Comparison of ENCODE assay signal across 8 mouse cellular contexts in the genomic region with DNA sequence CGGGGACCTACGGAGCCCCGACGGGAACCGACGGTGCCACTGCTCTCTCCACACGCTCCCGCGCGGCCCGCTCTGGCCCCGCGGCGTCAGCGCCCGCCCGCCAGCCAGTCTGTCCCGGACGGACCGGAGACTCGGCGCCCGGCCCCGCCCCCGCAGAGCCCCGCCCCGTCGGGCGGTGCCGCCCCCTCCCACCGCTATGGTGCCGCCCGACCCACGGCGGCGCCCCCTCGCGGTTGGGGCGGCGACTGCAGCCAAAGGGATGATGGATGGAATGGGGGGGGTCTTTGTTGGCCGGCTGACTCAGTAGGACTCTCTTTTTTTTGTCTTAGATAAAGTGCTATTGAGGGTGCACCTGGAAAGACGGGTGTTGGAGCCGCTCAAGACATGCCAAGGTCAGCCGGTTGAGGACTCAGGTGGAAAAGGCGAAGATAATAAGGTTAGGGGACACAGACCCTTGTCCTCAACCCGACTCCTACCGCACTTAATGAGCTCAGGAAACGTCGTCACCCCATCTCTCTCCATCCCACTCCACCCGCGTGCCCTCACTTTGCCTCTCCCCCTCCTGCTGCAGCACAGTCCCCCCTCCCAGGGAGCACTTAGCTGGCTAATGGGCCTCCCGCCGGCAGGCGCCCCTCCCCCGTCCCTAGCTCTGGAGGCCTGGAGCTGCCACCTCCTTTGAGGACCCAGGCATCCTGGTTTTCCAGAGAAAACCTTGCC. TPM values are rescaled to one million over a fixed set of nuclear protein-coding genes. Genes with fewer than 3 reads are reported as not detected.
DNase-seq lines count a peak whose midpoint lies in the region.

No protein-coding gene starts in this region.

- peak; percentile 59 for DNase-seq in right cerebral cortex, postnatal 4 days
- DNase-seq in right cerebral cortex, adult 2 months (ENCODE audit: low spot score in 2 of 2), result no peak
- peak; percentile 86 for DNase-seq in embryonic facial prominence, embryonic 10.5 days (ENCODE audit: low spot score)
- peak; percentile 85 for DNase-seq in heart, embryonic 10.5 days (ENCODE audit: low spot score)
- peak; percentile 68 for DNase-seq in kidney, adult 9 months
- DNase-seq in lung, postnatal 10 days, result peak; percentile 75
- DNase-seq in retina, postnatal 1 day, result peak; percentile 78
- no peak for DNase-seq in layer of hippocampus, adult 9-11 months

- H3K9me3 ChIP-seq in embryonic facial prominence, embryonic 10.5 days, result no peaks in the 10 kb centered on the region
- H3K9me3 ChIP-seq in heart, embryonic 10.5 days, result no peaks in the 10 kb centered on the region

- H3K27ac ChIP-seq in embryonic facial prominence, embryonic 10.5 days (replicated peaks), result peak overlapping the region; percentile 84
- H3K27ac ChIP-seq in heart, embryonic 10.5 days, result peak overlapping the region; percentile 89

- peak overlapping the region; percentile 69 for H3K4me3 ChIP-seq in embryonic facial prominence, embryonic 10.5 days
- peak overlapping the region; percentile 76 for H3K4me3 ChIP-seq in heart, embryonic 10.5 days

- H3K27me3 ChIP-seq in embryonic facial prominence, embryonic 10.5 days (replicated peaks; ENCODE audit: low read depth, poor library complexity, severe bottlenecking), result peaks cover 12% of the 10 kb centered on the region
- H3K27me3 ChIP-seq in heart, embryonic 10.5 days (ENCODE audit: insufficient read depth, poor library complexity, severe bottlenecking), result no peaks in the 10 kb centered on the region

- peaks cover 61% of the 10 kb centered on the region for H3K4me1 ChIP-seq in embryonic facial prominence, embryonic 10.5 days
- peaks cover 60% of the 10 kb centered on the region for H3K4me1 ChIP-seq in heart, embryonic 10.5 days

- WGBS in embryonic facial prominence, embryonic 10.5 days, result under 1% methylated on average over 55 of the region's 55 CpGs
- under 1% methylated on average over 55 of the region's 55 CpGs for WGBS in heart, embryonic 10.5 days

- H3K36me3 ChIP-seq in embryonic facial prominence, embryonic 10.5 days (replicated peaks), result peaks cover 19% of the 10 kb centered on the region
- peaks cover 23% of the 10 kb centered on the region for H3K36me3 ChIP-seq in heart, embryonic 10.5 days

RNA-seq across cellular contexts. Expression of a gene that starts 4.9 kb away (rescaled TPM):
- polyA plus RNA-seq in embryonic facial prominence, embryonic 10.5 days (2016; fragmentation: Nextera tagmentation; extraction: Ambion mirVana), result 217 and 235 TPM in 2 replicates
- polyA plus RNA-seq in heart, embryonic 10.5 days (2016; fragmentation: Nextera tagmentation; extraction: Ambion mirVana), result 169 and 191 TPM in 2 replicates

RNA-seq across cellular contexts. Expression of a gene that starts 6.4 kb away (rescaled TPM):
- polyA plus RNA-seq in embryonic facial prominence, embryonic 10.5 days (2016; fragmentation: Nextera tagmentation; extraction: Ambion mirVana), result 32.8 and 37.0 TPM in 2 replicates
- polyA plus RNA-seq in heart, embryonic 10.5 days (2016; fragmentation: Nextera tagmentation; extraction: Ambion mirVana), result 26.1 and 31.9 TPM in 2 replicates

RNA-seq across cellular contexts. Expression of a gene that starts 10.5 kb away (rescaled TPM):
- polyA plus RNA-seq in embryonic facial prominence, embryonic 10.5 days (2016; fragmentation: Nextera tagmentation; extraction: Ambion mirVana), result 100.0 and 101 TPM in 2 replicates
- polyA plus RNA-seq in heart, embryonic 10.5 days (2016; fragmentation: Nextera tagmentation; extraction: Ambion mirVana), result 110 and 131 TPM in 2 replicates

RNA-seq across cellular contexts. Expression of a gene that starts 17.6 kb away (rescaled TPM):
- 36.0 and 36.9 TPM in 2 replicates for polyA plus RNA-seq in embryonic facial prominence, embryonic 10.5 days (2016; fragmentation: Nextera tagmentation; extraction: Ambion mirVana)
- 53.0 and 94.1 TPM in 2 replicates for polyA plus RNA-seq in heart, embryonic 10.5 days (2016; fragmentation: Nextera tagmentation; extraction: Ambion mirVana)

RNA-seq across cellular contexts. Expression of a gene that starts 22.5 kb away (rescaled TPM):
- polyA plus RNA-seq in embryonic facial prominence, embryonic 10.5 days (2016; fragmentation: Nextera tagmentation; extraction: Ambion mirVana), result 18.1 and 18.2 TPM in 2 replicates
- 24.6 and 29.5 TPM in 2 replicates for polyA plus RNA-seq in heart, embryonic 10.5 days (2016; fragmentation: Nextera tagmentation; extraction: Ambion mirVana)

Comparison
In these comparisons a context has a peak if more than half of its experiments do, and no peak if none do; other contexts are left out.
1. DNase-seq: peak in right cerebral cortex, postnatal 4 days (single experiment), embryonic facial prominence, embryonic 10.5 days (single experiment), heart, embryonic 10.5 days (single experiment), kidney, adult 9 months (single experiment), lung, postnatal 10 days (single experiment) and retina, postnatal 1 day (single experiment); none in right cerebral cortex, adult 2 months (0 of 2) and layer of hippocampus, adult 9-11 months (single experiment).